Mouse (Mus musculus): Measurements from ENCODE around the gene Rfc2.

- TF ChIP-seq POLR2A (IDR thresholded peaks at IDR 0.05; ENCODE audit: low read depth, low read length) (no peak), CTCF (IDR thresholded peaks at IDR 0.05; ENCODE audit: borderline replicate concordance, insufficient read depth, low read length) (no peak)
These were observed 40.3 kb upstream of the Rfc2 start for GRCm38 (mm10) chr5:134540881-134541280.

Measured in embryonic fibroblast, embryonic 13.5 days (primary cell).